Mouse (Mus musculus) ES-E14 (cell line): ENCODE results near the gene Srcin1.

ENCODE experiments used
- CHD2 ChIP-seq: IDR thresholded peaks from 2 replicates; pipeline ENCODE4 v1.6.1; 2014; ENCODE audit warnings: mild to moderate bottlenecking, low read depth, low read length, inconsistent platforms
- HCFC1 ChIP-seq: IDR thresholded peaks from 2 replicates; pipeline ENCODE4 v1.6.1; 2012; ENCODE audit warnings: low read length, inconsistent platforms, borderline replicate concordance; ENCODE audit not compliant: insufficient read depth
- MAFK ChIP-seq: IDR thresholded peaks from 2 replicates; pipeline ENCODE4 v1.6.1; 2014; ENCODE audit warnings: mild to moderate bottlenecking, low read depth, low read length, inconsistent platforms; ENCODE audit not compliant: insufficient read depth
- ZNF384 ChIP-seq: IDR thresholded peaks from 2 replicates; pipeline ENCODE4 v1.6.1; 2012; ENCODE audit warnings: low read depth, low read length, inconsistent platforms

DNA sequence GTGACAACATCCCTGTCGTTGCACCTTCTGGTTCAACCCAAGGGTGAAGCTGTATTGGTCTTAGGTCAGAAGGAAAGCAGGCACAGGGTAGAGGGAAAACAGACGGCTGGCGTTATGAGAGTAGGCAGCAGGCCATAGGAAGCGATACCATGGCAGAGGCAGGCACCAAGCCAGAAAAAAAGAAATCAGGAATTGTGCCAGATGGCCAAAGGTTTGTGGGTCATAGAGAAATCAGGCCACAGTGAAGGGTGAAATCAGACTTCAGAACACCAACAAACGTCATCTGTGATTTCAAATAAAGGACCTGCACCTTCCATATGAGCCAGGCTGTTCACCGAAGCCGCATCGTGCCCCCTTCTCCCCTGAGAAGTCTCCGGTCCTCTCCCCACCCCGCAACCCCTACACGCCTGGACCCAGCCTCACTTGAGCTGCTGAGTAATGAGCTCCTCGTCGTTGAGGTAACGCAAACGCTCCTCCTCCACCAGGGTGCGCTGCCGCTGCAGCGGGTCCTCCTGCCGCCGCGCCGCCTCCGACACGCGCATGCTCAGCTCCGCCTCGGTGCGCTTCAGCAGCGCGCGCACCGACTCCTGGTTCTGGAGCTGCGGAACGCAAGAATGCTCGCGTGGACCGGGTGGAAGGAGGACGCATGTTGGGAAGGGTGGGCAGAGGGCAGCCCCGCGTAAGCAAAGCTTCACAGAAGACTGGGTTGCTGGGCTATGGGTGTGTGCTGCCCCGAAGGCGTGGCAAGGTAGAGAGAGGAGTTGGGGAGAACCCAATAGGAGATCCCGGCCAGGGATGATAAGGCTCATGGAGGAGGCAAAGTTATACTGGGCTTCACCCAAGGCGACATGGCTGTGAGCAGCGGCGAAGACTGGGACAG, 44.4 kb downstream of the Srcin1 start:
- TF ChIP-seq ZNF384 (no peak), HCFC1 (0 out of 2 replicates have a peak, but pooled peaks have one; percentile 55), MAFK (peak; percentile 33; the same call in 1 of the 2 replicates), CHD2 (no peak)
